Mouse (Mus musculus) brain, embryonic 14.5 days (tissue): ENCODE results near the gene Parm1. TPM values are rescaled to one million over a fixed set of nuclear protein-coding genes. Genes with fewer than 3 reads are reported as not detected.

Experiments used
- DNase-seq: peaks from one replicate; pipeline ENCODE4 v3.0.0-alpha.2; 2011; ENCODE audit warnings: low read depth
- CTCF ChIP-seq: fragments of 200-500 bp; IDR thresholded peaks from 2 replicates; pipeline ENCODE4 v1.5.1; 2012; ENCODE audit warnings: inconsistent platforms, mild to moderate bottlenecking, moderate library complexity, borderline replicate concordance; ENCODE audit not compliant: insufficient read depth, insufficient read length; ENCODE audit errors: extremely low read depth
- POLR2A ChIP-seq: fragments of 200-500 bp; IDR thresholded peaks from 2 replicates; pipeline ENCODE4 v1.6.1; 2012; ENCODE audit warnings: mild to moderate bottlenecking, inconsistent platforms, borderline replicate concordance; ENCODE audit not compliant: poor library complexity, insufficient read depth, insufficient read length, severe bottlenecking; ENCODE audit errors: extremely low read depth
- polyA plus RNA-seq: library from polyadenylated mRNA; depleted of rRNA; stranded (reverse); fragments of >200 nt; gene quantifications from 2 replicates; pipeline ENCODE4 v1.2.3, GENCODE M21; 2012; rRNA removed

Parm1 gene
- polyA plus RNA-seq, 1 experiment: 6.4 TPM

- no peak for DNase-seq
- TF ChIP-seq CTCF (no peak), POLR2A (no peak)
These were observed 100.2 kb downstream of the Parm1 start for GRCm38 (mm10) chr5:91617331-91618233.

- no peak for TF ChIP-seq POLR2A
- no peak for TF ChIP-seq CTCF
- no peak for DNase-seq
These were observed 101.3 kb downstream of the Parm1 start for GRCm38 (mm10) chr5:91618661-91619173.

- DNase-seq: no peak
- no peak for TF ChIP-seq CTCF
- TF ChIP-seq POLR2A: no peak
These were observed 103.8 kb downstream of the Parm1 start for GRCm38 (mm10) chr5:91621197-91621596.

GRCm38 (mm10) chr5:91626823-91627222 lies 109.4 kb downstream of the Parm1 start:
- peak; percentile 30 for DNase-seq
- TF ChIP-seq POLR2A (no peak), CTCF (no peak)

- DNase-seq: peak; percentile 33
- TF ChIP-seq CTCF (no peak), POLR2A (no peak)
These were observed 112.1 kb downstream of the Parm1 start for GRCm38 (mm10) chr5:91629472-91629871.

- TF ChIP-seq POLR2A: no peak
- no peak for DNase-seq
These were observed 133.9 kb downstream of the Parm1 start for GRCm38 (mm10) chr5:91651330-91651729.

GRCm38 (mm10) chr5:91653061-91653915 lies 135.9 kb downstream of the Parm1 start:
- peak; percentile 77 for DNase-seq
- TF ChIP-seq CTCF (no peak), POLR2A (no peak)

GRCm38 (mm10) chr5:91654331-91655048 lies 137.1 kb downstream of the Parm1 start:
- no peak for DNase-seq
- TF ChIP-seq CTCF (no peak), POLR2A (no peak)

- DNase-seq: no peak
- no peak for TF ChIP-seq CTCF
- no peak for TF ChIP-seq POLR2A
These were observed 137.8 kb downstream of the Parm1 start for GRCm38 (mm10) chr5:91655263-91655662.

GRCm38 (mm10) chr5:91662715-91663114 lies 145.3 kb downstream of the Parm1 start:
- TF ChIP-seq CTCF (no peak), POLR2A (no peak)
- DNase-seq: no peak

- no peak for TF ChIP-seq POLR2A
- no peak for TF ChIP-seq CTCF
- peak; percentile 22 for DNase-seq
These were observed 149.7 kb downstream of the Parm1 start for GRCm38 (mm10) chr5:91667127-91667526.

GRCm38 (mm10) chr5:91669235-91669634 lies 151.8 kb downstream of the Parm1 start:
- TF ChIP-seq POLR2A: no peak
- TF ChIP-seq CTCF: no peak
- no peak for DNase-seq

Other genes starting within 250 kb of the Parm1 start
- 0.05 and 0.14 TPM in 2 replicates for gene Btc, start 114.6 kb upstream of the Parm1 start, polyA plus RNA-seq